Mouse (Mus musculus) layer of hippocampus, postnatal 10 days (tissue): ENCODE results near the gene 9930021J03Rik. TPM values are rescaled to one million over a fixed set of nuclear protein-coding genes. Genes with fewer than 3 reads are reported as not detected.

Experiments
- DNase-seq, 2 experiments: peaks; one replicate each; pipeline ENCODE4 v3.0.0; 2021; ENCODE audit warnings: low spot score in 2 of 2
- total RNA-seq, 2 experiments: library from RNA; stranded (reverse); gene quantifications; 2 replicates each; pipeline ENCODE4 v1.2.3; 2021

9930021J03Rik gene
- total RNA-seq, 2 experiments from 2014 or later, result 26.5 to 29.8 TPM

- DNase-seq, result no peak
These were observed 4.2 kb upstream of the 9930021J03Rik start for GRCm38 (mm10) chr19:29810022-29810421.

GRCm38 (mm10) chr19:29805101-29805916, 480 bp downstream of the 9930021J03Rik start:
- peak; percentile 48 to 63 for DNase-seq

GRCm38 (mm10) chr19:29803946-29804345, 1.8 kb downstream of the 9930021J03Rik start:
- DNase-seq, result no peak

DNA sequence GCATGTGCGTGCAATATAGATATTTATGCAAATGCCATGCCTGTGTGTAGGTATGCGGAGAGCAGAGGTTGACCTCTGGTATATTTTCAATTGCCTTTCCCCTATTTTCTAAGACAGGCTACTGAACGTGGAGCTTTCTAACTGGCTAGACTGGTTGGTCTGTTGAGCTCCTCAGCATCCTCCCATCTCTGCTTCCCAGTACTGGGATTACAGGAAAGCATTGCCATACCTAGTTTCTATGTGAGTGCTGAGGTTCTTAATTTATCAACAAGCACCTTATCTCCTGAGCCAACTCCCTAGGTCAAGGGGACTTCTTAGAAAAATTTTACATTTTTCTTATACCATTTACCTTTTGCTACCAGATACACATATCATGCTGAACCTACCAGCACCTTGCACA, 8.4 kb downstream of the 9930021J03Rik start:
- DNase-seq, result no peak

- no peak for DNase-seq
These were observed 17.8 kb downstream of the 9930021J03Rik start for GRCm38 (mm10) chr19:29787997-29788396.

DNA sequence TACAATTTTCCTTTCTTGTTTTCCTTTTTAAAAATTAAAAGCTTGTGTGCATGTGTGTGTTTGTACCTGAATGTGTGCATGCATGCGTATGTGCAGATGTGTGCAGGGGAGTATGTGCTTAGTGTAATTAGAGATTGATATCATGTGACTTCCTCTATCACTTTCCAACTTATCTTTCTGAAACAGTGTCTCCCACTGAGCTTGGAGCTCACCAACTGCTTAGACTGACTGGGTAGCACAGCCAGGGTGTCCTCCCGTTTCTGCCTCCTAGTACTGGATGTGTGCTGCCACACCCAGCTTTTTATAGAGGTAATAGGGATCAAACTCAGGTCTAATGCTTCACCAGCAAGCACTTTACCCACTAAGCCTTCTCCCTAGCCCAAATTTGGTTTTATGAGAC, 22.9 kb downstream of the 9930021J03Rik start:
- no peak for DNase-seq

GRCm38 (mm10) chr19:29753939-29754338, 51.9 kb downstream of the 9930021J03Rik start:
- DNase-seq, result no peak

DNA sequence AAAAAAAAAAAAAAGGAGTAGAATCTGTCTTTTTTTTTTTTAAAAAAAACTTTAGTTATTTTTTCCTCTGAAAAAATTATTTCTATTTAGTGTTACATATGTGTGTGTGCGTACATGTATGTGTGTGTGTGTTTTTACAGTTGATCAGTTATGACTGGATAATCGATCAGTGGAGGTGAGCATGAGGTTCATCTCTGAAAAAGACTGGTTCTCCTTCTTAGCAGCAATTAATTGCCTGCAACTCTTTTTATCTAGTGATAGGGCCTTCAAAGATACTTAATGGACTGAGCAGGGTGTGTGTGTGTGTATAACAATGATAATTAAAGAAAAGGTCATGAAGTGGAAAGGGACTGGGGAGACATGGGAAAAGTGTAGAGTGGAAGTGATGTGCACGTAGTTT, 54.8 kb downstream of the 9930021J03Rik start:
- no peak for DNase-seq

GRCm38 (mm10) chr19:29743531-29743930, 62.3 kb downstream of the 9930021J03Rik start:
- no peak for DNase-seq

DNA sequence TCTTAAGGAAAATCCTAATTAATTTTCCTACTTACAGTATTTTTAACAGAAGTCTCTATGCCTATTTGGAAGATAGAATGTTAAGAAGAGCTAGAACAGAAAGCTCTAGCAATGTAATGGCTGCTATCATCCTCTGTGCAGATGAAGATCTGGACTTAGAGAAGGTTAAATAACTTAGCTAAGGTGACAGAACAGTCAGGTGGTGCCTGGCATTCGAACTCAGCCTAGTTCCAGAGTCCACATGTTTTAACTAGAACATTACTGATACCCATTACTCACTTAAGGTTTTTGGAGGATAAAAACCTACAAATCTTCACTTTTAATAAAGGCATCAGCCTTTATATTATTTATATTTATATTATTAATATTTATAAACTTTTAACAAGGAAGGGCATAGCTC, 65.1 kb downstream of the 9930021J03Rik start:
- no peak for DNase-seq

DNA sequence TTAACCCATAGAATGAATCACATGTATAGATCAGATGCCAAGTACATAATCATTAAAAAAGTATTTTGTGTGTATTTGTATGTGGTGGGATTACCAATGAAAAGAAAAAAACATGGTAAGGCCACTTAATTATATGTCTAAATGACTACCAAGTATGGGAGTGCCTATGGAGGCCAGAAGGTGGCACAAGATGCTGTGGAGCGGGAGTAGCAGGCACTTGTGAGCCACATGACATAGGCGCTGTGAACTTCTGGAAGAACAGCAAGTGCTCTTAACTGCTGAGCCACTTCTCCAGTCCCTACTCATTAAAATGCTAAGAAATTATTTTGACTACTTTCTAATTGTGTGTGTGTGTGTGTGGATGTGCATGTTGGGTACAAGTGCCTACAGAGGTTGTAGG, 66.2 kb downstream of the 9930021J03Rik start:
- DNase-seq, result no peak

- DNase-seq, result no peak
These were observed 70.4 kb downstream of the 9930021J03Rik start for GRCm38 (mm10) chr19:29735421-29735820.

DNA sequence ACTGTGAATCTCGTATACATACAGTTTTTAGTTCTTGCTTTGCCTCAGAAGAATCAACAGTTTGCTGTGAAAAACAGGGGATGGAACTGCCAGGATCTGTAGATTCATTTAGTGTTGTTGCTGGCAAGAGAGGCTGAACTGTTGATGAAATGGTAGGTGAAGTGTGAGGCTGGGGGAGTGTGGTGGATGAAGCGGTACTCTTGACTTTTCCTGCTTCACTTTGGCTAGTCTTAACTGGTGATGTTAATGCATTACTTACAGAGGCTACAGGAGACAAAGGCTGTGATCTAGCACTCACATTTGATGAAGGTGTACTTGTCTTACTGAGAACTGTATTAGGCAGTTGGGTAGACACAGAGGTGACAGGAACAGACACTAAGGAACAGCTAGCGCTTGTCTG, 87.3 kb downstream of the 9930021J03Rik start:
- DNase-seq, result no peak

DNA sequence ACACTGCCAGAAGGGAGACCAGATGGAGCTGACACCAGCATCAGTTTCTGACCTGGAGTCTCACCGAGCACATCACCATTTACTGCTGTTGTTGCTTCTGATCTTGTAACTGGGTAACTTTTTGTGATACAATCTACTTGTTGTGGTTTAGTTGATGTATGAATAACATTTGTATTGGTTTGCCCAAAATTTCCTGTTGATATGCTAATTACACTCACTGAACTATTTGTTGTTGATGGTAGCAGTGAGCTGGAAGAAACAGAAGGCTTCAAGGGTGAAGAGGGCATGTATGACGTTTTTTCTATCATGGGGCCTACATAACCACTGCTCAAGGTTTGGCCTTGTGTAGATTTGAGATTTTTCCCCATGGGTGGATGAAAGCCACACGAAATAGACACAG, 87.9 kb downstream of the 9930021J03Rik start:
- no peak for DNase-seq

DNA sequence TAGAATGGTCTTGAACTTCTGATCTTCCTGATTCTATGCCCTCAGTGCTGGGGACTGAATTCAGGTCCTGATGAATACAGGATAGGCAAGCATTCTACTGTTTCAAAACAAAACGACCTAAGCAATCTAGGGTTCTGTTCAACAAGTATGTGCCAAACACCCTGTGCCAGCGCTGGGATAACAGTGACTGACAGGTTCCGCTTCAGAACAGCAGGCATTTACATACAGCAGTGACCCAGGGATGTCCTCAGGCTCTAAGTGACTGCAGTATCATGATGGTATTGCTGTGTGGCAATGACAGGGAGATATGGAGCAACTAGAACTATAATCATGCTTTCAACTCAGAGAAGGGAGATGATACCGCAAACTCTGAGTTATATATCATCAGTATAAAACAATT, 92.3 kb downstream of the 9930021J03Rik start:
- no peak for DNase-seq

GRCm38 (mm10) chr19:29709461-29709860, 96.3 kb downstream of the 9930021J03Rik start:
- DNase-seq, result no peak

GRCm38 (mm10) chr19:29708461-29708860, 97.3 kb downstream of the 9930021J03Rik start:
- DNase-seq, result no peak

GRCm38 (mm10) chr19:29708003-29708402, 97.8 kb downstream of the 9930021J03Rik start:
- no peak for DNase-seq

GRCm38 (mm10) chr19:29707314-29707898, 98.4 kb downstream of the 9930021J03Rik start:
- no peak for DNase-seq

GRCm38 (mm10) chr19:29704436-29704835, 101.4 kb downstream of the 9930021J03Rik start:
- DNase-seq, result no peak

DNA sequence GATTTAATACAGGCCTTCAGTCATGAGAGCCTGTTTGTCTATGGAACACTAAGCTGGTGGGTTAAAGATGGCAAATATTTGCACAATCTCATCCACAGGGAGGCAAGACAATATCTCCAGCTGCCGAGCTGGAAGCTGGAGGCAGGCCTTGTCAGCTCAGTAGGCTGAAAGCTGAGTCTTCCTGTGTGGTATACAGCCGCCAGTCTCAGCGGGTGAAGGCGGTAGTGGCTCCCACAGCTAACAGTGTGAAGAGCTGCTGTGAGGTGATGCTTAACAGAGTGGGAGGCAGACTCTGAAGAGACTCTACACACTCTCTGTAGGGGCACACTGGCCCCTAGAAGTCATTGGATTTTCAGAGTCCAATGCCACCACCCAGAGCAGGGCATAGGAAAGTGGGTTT, 104.1 kb downstream of the 9930021J03Rik start:
- no peak for DNase-seq

- DNase-seq, result no peak
These were observed 108.4 kb downstream of the 9930021J03Rik start, which contains the start of gene Mlana for GRCm38 (mm10) chr19:29697245-29697874. TSS of gene Mlana (plus strand) at chr19:29697824.
